Mouse (Mus musculus) midbrain, embryonic 10.5 days (tissue): ENCODE measurements around the gene Kcnj2. TPM values are rescaled to one million over a fixed set of nuclear protein-coding genes. Genes with fewer than 3 reads are reported as not detected.

Experiments
- DNase-seq: peaks from one replicate; pipeline ENCODE4 v3.0.0-alpha.2; 2017; ENCODE audit warnings: low spot score
- H3K27ac ChIP-seq: fragments of 300-500 bp; sonication (generic); replicated peaks from 2 replicates; pipeline ENCODE4 v1.5.1; 2016; ENCODE audit warnings: mild to moderate bottlenecking
- H3K27me3 ChIP-seq: fragments of 300-500 bp; sonication (generic); 2 replicates; pipeline ENCODE4 v1.6.1; 2016; ENCODE audit warnings: low read depth, mild to moderate bottlenecking; ENCODE audit not compliant: poor library complexity, severe bottlenecking
- H3K36me3 ChIP-seq: fragments of 300-500 bp; sonication (generic); 2 replicates; pipeline ENCODE4 v1.6.1; 2016; ENCODE audit warnings: mild to moderate bottlenecking, moderate library complexity
- H3K4me1 ChIP-seq: fragments of 300-500 bp; sonication (generic); 2 replicates; pipeline ENCODE4 v1.6.1; 2016
- H3K4me3 ChIP-seq: fragments of 300-500 bp; sonication (generic); 2 replicates; pipeline ENCODE4 v1.5.1; 2016; ENCODE audit warnings: mild to moderate bottlenecking, moderate library complexity
- H3K9me3 ChIP-seq: fragments of 300-500 bp; sonication (generic); replicated peaks from 2 replicates; pipeline ENCODE4 v1.6.1; 2016; ENCODE audit warnings: mild to moderate bottlenecking
- WGBS: fragments of 180-500 bp; shearing (Covaris S2); methylation state at CpG from one replicate; pipeline ENCODE4 v1.1.7; 2016; 5-methylcytosine and 5-hydroxymethylcytosine counted together
- polyA plus RNA-seq: library from polyadenylated mRNA; unstranded; fragments of >200 nt; fragmentation: Nextera tagmentation; extraction: Ambion mirVana; gene quantifications from 2 replicates; pipeline ENCODE4 v1.2.1, GENCODE M21; 2016

The Kcnj2 gene
- polyA plus RNA-seq, 1 experiment from 2014 or later = 0.65 TPM

DNA sequence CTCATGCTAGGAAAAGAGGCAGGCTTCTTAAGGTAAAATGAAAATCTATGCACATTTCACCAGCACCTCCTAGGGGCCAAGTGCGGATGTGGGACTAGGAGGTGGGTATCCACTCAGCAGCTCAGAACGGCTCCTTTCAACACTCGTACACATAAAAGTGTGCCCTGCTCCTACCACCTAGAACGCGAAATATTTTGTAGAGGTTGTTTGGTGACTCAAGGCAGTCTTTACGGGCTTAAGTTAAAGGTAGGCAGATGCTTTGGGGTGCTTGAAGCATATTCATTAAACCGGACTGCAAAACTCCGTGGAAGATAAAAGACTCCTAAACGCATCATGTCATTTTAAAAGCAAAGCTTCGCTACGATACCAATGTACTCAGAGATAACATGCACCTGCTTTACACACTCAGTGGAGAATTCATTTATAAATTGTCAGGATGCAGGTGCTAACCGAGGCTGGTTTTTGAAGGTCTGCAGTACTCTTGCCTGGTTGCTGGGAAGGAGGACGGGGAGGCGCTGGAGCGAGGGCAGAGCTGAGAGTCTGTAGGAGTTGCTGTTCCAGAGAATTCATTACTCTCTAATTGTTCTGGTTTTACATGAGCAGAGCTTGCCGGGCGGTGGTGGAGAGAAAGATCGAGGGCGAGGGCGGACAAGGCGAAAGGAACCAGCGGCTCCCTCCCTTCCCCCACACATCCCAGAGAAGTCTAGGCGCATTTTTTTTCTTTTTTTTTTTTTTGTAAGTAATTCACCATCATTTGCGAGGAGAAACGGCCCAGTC lies 1.0 kb upstream of the Kcnj2 start:
- Histone ChIP-seq H3K36me3 (no peaks in the 10 kb centered on the region), H3K27ac (peak overlapping the region; percentile 84), H3K4me3 (peak overlapping the region; percentile 72), H3K27me3 (peaks cover 15% of the 10 kb centered on the region), H3K9me3 (no peaks in the 10 kb centered on the region), H3K4me1 (peaks cover 33% of the 10 kb centered on the region)
- WGBS = under 1% methylated on average over 25 of the region's 25 CpGs
- DNase-seq = peak; percentile 55

DNA sequence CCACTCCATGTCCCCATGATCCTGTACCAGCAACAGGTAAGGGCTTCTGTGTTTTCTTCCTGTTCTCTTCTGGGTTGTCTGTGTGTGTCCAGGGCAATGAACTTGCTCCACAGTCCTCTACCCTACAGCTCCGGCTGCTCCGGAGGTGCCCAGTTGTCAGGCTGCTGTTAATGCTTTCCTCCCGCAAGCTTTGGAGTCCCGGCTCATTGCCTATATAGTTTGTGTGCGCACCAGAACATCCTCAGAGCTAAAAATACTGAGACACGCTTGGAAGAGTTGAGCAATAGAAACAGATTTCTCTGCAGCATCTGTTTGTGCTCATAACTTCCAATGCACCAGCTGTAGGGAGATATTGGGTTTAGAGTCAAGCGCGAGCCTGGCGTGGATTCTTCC lies 331 bp downstream of the Kcnj2 start:
- whole genome bisulfite sequencing = under 1% methylated on average over 9 of the region's 9 CpGs

DNA sequence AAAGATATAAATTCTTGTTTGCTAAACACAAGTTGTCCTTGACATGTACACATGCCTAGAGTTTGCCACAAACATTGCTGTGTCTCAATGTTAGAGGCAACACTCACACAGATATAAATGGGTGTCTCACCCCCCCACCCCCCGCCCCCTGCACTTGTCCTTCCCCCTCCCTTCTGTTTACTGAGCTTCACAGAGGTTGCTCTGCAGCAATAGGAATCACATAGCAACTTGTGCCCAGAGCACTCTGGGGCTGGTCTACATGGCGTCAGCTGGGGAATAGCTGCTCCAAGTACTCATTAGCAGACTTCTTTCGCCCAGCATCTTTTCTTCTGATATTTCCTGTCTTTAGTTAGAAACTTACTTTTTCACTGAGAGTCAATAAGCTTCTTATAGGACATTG lies 1.8 kb downstream of the Kcnj2 start:
- 81% methylated on average over 3 of the region's 3 CpGs for WGBS
- no peak overlapping the region for H3K4me3 ChIP-seq
- DNase-seq = no peak

More for the DNA sequence above, 331 bp downstream of the Kcnj2 start:
- peak overlapping the region; percentile 84 for H3K27ac ChIP-seq
- no peaks in the 10 kb centered on the region for H3K36me3 ChIP-seq
- DNase-seq = no peak
- H3K4me3 ChIP-seq = peak overlapping the region; percentile 72
- H3K27me3 ChIP-seq = peaks cover 15% of the 10 kb centered on the region
- no peaks in the 10 kb centered on the region for H3K9me3 ChIP-seq
- peaks cover 28% of the 10 kb centered on the region for H3K4me1 ChIP-seq

GRCm38 (mm10) chr11:111070460-111070859 lies 4.5 kb downstream of the Kcnj2 start:
- Histone ChIP-seq H3K36me3 (peaks cover 8% of the 10 kb centered on the region), H3K4me3 (no peak overlapping the region), H3K4me1 (peaks cover 18% of the 10 kb centered on the region), H3K27me3 (peaks cover 15% of the 10 kb centered on the region), H3K9me3 (no peaks in the 10 kb centered on the region), H3K27ac (no peak overlapping the region)
- DNase-seq = no peak

More for the DNA sequence above, 1.8 kb downstream of the Kcnj2 start:
- no peaks in the 10 kb centered on the region for H3K9me3 ChIP-seq
- peaks cover 15% of the 10 kb centered on the region for H3K27me3 ChIP-seq
- peaks cover 28% of the 10 kb centered on the region for H3K4me1 ChIP-seq
- H3K36me3 ChIP-seq = peaks cover 8% of the 10 kb centered on the region
- H3K27ac ChIP-seq = no peak overlapping the region

DNA sequence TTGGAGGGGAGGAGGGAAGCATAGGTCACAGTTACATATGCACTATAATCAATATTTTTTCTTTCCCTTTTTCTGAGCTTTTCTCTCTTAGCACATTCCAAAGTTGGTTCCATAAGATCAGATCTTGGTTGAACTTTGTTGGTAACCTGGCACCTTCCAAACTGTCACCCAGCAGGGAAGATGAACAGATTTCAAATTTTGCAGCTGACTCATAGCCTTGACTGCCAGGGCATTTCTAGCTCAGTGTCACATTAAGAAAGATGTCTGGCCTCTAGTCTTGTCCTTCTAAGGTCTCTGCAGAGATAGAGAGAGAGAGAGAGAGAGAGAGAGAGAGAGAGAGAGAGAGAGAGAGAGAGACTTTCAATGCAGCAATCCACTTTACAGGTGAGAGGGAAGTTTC lies 8.2 kb downstream of the Kcnj2 start:
- Histone ChIP-seq H3K4me1 (no peaks in the 10 kb centered on the region), H3K27ac (no peak overlapping the region), H3K36me3 (peaks cover 8% of the 10 kb centered on the region), H3K4me3 (no peak overlapping the region), H3K27me3 (no peaks in the 10 kb centered on the region), H3K9me3 (no peaks in the 10 kb centered on the region)
- no peak for DNase-seq

DNA sequence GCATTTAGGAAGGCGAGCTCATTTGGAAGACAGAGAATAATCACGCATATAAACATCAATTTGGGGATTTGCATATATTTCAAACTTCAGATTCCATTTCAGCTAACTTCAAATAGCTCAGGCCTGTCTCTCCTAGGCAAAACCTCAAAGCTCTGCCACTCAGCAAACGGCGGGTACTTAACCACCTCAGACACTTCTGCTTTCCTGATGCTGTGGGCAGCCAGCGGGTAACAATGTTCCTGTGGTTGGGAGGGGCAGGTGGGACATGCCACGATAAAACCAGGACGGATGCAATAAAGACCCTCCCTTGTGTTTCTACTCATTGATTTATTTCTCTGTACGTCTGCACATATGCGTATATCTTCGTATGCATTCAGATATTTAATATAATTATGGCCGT lies 12.1 kb downstream of the Kcnj2 start:
- 89% methylated on average over 11 of the region's 11 CpGs for WGBS

DNA sequence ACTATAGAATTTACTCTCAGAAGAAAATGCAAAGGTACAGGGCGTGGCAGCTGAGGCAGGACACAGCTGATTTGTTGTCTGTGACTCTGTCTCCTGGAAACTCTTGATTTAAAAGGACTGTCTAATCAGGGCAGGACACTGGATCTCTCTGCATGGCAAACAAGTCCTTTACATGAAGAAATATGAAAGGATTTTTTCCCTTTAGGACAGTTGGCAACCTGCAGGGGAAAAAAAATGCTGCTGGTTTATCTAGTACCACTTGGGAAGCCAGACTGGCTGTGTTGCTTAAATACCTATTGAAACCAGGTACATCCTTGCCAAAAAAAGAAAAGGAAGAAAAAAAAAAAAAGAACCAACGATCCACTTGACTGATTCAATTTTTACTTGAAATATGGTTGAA lies 17.0 kb downstream of the Kcnj2 start:
- 0 out of 2 replicates have a peak, but pooled peaks cover 3% of the 10 kb centered on the region for H3K4me1 ChIP-seq
- no peak overlapping the region for H3K4me3 ChIP-seq
- DNase-seq = no peak
- H3K9me3 ChIP-seq = no peaks in the 10 kb centered on the region
- no peak overlapping the region for H3K27ac ChIP-seq
- H3K27me3 ChIP-seq = no peaks in the 10 kb centered on the region
- WGBS = 89% methylated on average over 2 of the region's 2 CpGs
- H3K36me3 ChIP-seq = no peaks in the 10 kb centered on the region

More for the DNA sequence above, 12.1 kb downstream of the Kcnj2 start:
- no peak overlapping the region for H3K4me3 ChIP-seq
- H3K27ac ChIP-seq = no peak overlapping the region
- H3K4me1 ChIP-seq = 0 out of 2 replicates have a peak, but pooled peaks cover 3% of the 10 kb centered on the region
- H3K9me3 ChIP-seq = no peaks in the 10 kb centered on the region
- no peaks in the 10 kb centered on the region for H3K27me3 ChIP-seq
- no peak for DNase-seq
- H3K36me3 ChIP-seq = no peaks in the 10 kb centered on the region; the same call in 1 of the 2 replicates

GRCm38 (mm10) chr11:111086933-111087332 lies 21.0 kb downstream of the Kcnj2 start:
- Histone ChIP-seq H3K4me1 (0 out of 2 replicates have a peak, but pooled peaks cover 1% of the 10 kb centered on the region), H3K9me3 (no peaks in the 10 kb centered on the region)
- WGBS = 83% methylated on average over 6 of the region's 6 CpGs

GRCm38 (mm10) chr11:111088226-111088625 lies 22.3 kb downstream of the Kcnj2 start:
- no peaks in the 10 kb centered on the region for H3K27me3 ChIP-seq
- no peaks in the 10 kb centered on the region for H3K4me1 ChIP-seq
- H3K4me3 ChIP-seq = no peak overlapping the region

More at GRCm38 (mm10) chr11:111086933-111087332, 21.0 kb downstream of the Kcnj2 start:
- Histone ChIP-seq H3K27ac (no peak overlapping the region), H3K36me3 (no peaks in the 10 kb centered on the region), H3K4me3 (no peak overlapping the region), H3K27me3 (no peaks in the 10 kb centered on the region)
- DNase-seq = no peak

GRCm38 (mm10) chr11:111088812-111089211 lies 22.8 kb downstream of the Kcnj2 start:
- H3K36me3 ChIP-seq = no peaks in the 10 kb centered on the region
- H3K27me3 ChIP-seq = no peaks in the 10 kb centered on the region
- H3K9me3 ChIP-seq = no peaks in the 10 kb centered on the region
- H3K27ac ChIP-seq = no peak overlapping the region
- no peaks in the 10 kb centered on the region for H3K4me1 ChIP-seq
- 75% methylated on average over 3 of the region's 3 CpGs for WGBS
- no peak overlapping the region for H3K4me3 ChIP-seq
- no peak for DNase-seq

More at GRCm38 (mm10) chr11:111088226-111088625, 22.3 kb downstream of the Kcnj2 start:
- no peak for DNase-seq
- Histone ChIP-seq H3K27ac (no peak overlapping the region), H3K36me3 (no peaks in the 10 kb centered on the region), H3K9me3 (no peaks in the 10 kb centered on the region)

GRCm38 (mm10) chr11:111091117-111091516 lies 25.2 kb downstream of the Kcnj2 start:
- Histone ChIP-seq H3K27me3 (no peaks in the 10 kb centered on the region), H3K27ac (no peak overlapping the region), H3K9me3 (no peaks in the 10 kb centered on the region), H3K4me1 (no peaks in the 10 kb centered on the region), H3K36me3 (no peaks in the 10 kb centered on the region), H3K4me3 (no peak overlapping the region)
- WGBS = 85% methylated on average over 6 of the region's 6 CpGs
- no peak for DNase-seq

DNA sequence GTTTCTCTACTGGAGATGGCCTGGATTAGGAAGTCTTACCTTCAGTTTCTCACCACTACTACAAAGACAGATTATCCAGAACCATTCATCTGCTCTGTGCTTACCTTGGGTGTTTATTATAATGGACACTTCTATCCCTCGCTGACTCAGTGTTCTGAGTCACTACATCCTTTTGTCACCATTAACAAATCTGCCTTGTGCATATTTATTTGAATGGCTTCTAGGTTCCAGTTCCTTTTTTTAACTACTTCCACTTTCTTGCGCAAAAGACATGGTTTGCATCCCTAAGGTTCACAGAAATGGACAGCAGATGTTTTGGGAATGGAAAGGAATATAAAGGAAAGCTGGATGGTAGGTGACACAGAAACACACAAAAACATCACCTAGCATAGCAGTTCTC lies 27.0 kb downstream of the Kcnj2 start:
- no peak overlapping the region for H3K27ac ChIP-seq
- H3K9me3 ChIP-seq = no peaks in the 10 kb centered on the region
- H3K36me3 ChIP-seq = no peaks in the 10 kb centered on the region
- DNase-seq = no peak
- 85% methylated on average over 2 of the region's 2 CpGs for WGBS
- no peak overlapping the region for H3K4me3 ChIP-seq
- no peaks in the 10 kb centered on the region for H3K4me1 ChIP-seq
- H3K27me3 ChIP-seq = no peaks in the 10 kb centered on the region

- no peaks in the 10 kb centered on the region for H3K9me3 ChIP-seq
- no peaks in the 10 kb centered on the region for H3K36me3 ChIP-seq
- no peaks in the 10 kb centered on the region for H3K27me3 ChIP-seq
- WGBS = 93% methylated on average over 5 of the region's 5 CpGs
- DNase-seq = no peak
- no peak overlapping the region for H3K4me3 ChIP-seq
- H3K4me1 ChIP-seq = no peaks in the 10 kb centered on the region
- no peak overlapping the region for H3K27ac ChIP-seq
Observed at GRCm38 (mm10) chr11:111096612-111097011, 30.6 kb downstream of the Kcnj2 start.
